Mouse (Mus musculus): ENCODE measurements around the gene Gprc5b.

- TF ChIP-seq POLR2A (IDR thresholded peaks at IDR 0.05; ENCODE audit: borderline replicate concordance, extremely low read depth, insufficient read depth, insufficient read length, poor library complexity, severe bottlenecking), result no peak
- TF ChIP-seq CTCF (IDR thresholded peaks at IDR 0.05; ENCODE audit: borderline replicate concordance, extremely low read depth, insufficient read depth, insufficient read length), result no peak
Observed at GRCm38 (mm10) chr7:118992623-118993405, 2.2 kb downstream of the Gprc5b start.
